In the genomic region with DNA sequence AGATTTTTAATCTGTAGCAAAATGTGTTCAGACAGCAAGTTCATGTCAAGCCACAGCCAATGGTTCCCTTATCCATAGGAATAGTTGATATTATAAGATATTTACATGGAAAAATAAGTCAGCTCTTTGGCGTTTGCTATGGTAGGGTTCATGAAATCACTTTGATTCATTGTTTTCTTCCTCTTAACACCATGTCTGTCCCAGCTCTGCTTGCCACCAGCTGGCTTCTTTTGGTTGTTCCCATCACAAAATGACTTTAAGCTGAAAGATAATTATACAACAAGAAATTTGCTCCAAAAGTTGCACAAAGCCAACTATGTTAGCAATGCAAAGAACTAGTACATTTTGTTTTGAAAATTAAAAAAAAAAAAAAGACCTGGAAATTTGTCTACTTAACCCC, we compare ENCODE assay signal across 28 mouse cellular contexts.
A peak's percentile ranks its signal among the peaks of the same experiment; 100 is the strongest.
DNase-seq lines count a peak whose midpoint lies in the region; ATAC-seq and TF ChIP-seq lines count a peak whose summit lies in the region.
"Had no signal": no experiment of that assay in that cellular context is flagged by ENCODE, and none has a peak within 500 bp of the region (broad histone marks: within the 10 kb centered on the region; RNA-seq: fewer than 3 reads in every experiment).

No protein-coding gene starts in this region.

- no peak for ATAC-seq in intestine, embryonic 14.5 days (replicated peaks; ENCODE audit: low FRiP score, low TSS enrichment, low read depth)
- ATAC-seq in intestine, postnatal 0 days: no peak
- no peak for ATAC-seq in kidney, postnatal 0 days (replicated peaks; ENCODE audit: low FRiP score, low read depth)
- ATAC-seq in lung, embryonic 16.5 days (ENCODE audit: low read depth): peak; percentile 92
- ATAC-seq in stomach, embryonic 15.5 days (ENCODE audit: insufficient read depth, low FRiP score, low read depth): no peak
- ATAC-seq: CD4-positive, CD25-positive, alpha-beta regulatory T cell, adult 4 months; forebrain, embryonic 15.5 days; liver, embryonic 12.5 days; liver, postnatal 0 days had no signal

- peak overlapping the region; percentile 38 for H3K27ac ChIP-seq in intestine, embryonic 14.5 days (ENCODE audit: low read depth)
- H3K27ac ChIP-seq in intestine, postnatal 0 days (ENCODE audit: low read depth, low read length): no peak overlapping the region
- H3K27ac ChIP-seq in kidney, postnatal 0 days: peak overlapping the region; percentile 50; the same call in 1 of the 2 replicates
- H3K27ac ChIP-seq in lung, embryonic 16.5 days (ENCODE audit: low read length): peak overlapping the region; percentile 93
- peak overlapping the region; percentile 64; the same call in 1 of the 2 replicates for H3K27ac ChIP-seq in stomach, embryonic 15.5 days
- H3K27ac ChIP-seq: embryonic facial prominence, embryonic 13.5 days; forebrain, embryonic 10.5 days; forebrain, embryonic 15.5 days; hindbrain, embryonic 13.5 days; layer of hippocampus, adult 2 months; liver, embryonic 12.5 days; neural tube, embryonic 12.5 days had no signal

- no peak overlapping the region for H3K4me2 ChIP-seq in intestine, embryonic 14.5 days (ENCODE audit: low read length)
- no peak overlapping the region for H3K4me2 ChIP-seq in intestine, postnatal 0 days (replicated peaks; ENCODE audit: low read depth)
- H3K4me2 ChIP-seq in kidney, postnatal 0 days (ENCODE audit: low read length): no peak overlapping the region
- no peak overlapping the region for H3K4me2 ChIP-seq in lung, embryonic 16.5 days (ENCODE audit: low read depth, low read length)
- no peak overlapping the region for H3K4me2 ChIP-seq in stomach, embryonic 15.5 days
- H3K4me2 ChIP-seq: embryonic facial prominence, embryonic 13.5 days; forebrain, embryonic 15.5 days; hindbrain, embryonic 13.5 days; liver, embryonic 12.5 days; midbrain, embryonic 11.5 days; neural tube, embryonic 12.5 days had no signal

- TF ChIP-seq POLR2A in lung, adult 2 months (IDR thresholded peaks at IDR 0.05; ENCODE audit: borderline replicate concordance, extremely low read depth, low read depth, low read length): no peak

- H3K4me1 ChIP-seq in intestine, embryonic 14.5 days (replicated peaks; ENCODE audit: control insufficient read depth, insufficient read depth, low read length): peaks cover 26% of the 10 kb centered on the region
- no peaks in the 10 kb centered on the region for H3K4me1 ChIP-seq in intestine, postnatal 0 days (replicated peaks; ENCODE audit: control insufficient read depth, insufficient read depth, low read length)
- H3K4me1 ChIP-seq in kidney, postnatal 0 days (replicated peaks; ENCODE audit: insufficient read depth, low read length): 0 out of 2 replicates have a peak, but pooled peaks cover 5% of the 10 kb centered on the region
- H3K4me1 ChIP-seq in lung, embryonic 16.5 days (replicated peaks; ENCODE audit: control insufficient read depth, insufficient read depth, low read length): peaks cover 7% of the 10 kb centered on the region; the same call in 1 of the 2 replicates
- H3K4me1 ChIP-seq in lung, adult 2 months (ENCODE audit: control insufficient read depth, insufficient read depth, low read length): no peaks in the 10 kb centered on the region; the same call in 1 of the 2 replicates
- H3K4me1 ChIP-seq in stomach, embryonic 15.5 days: peaks cover 11% of the 10 kb centered on the region
- H3K4me1 ChIP-seq: embryonic facial prominence, embryonic 13.5 days; forebrain, embryonic 15.5 days; hindbrain, embryonic 13.5 days; liver, embryonic 12.5 days; neural tube, embryonic 12.5 days had no signal

- TF ChIP-seq CTCF in intestine, postnatal 0 days (IDR thresholded peaks at IDR 0.05; ENCODE audit: low read depth): no peak
- TF ChIP-seq CTCF in kidney, postnatal 0 days (IDR thresholded peaks at IDR 0.05; ENCODE audit: low read depth): no peak
- TF ChIP-seq CTCF in lung, adult 2 months (IDR thresholded peaks at IDR 0.05; ENCODE audit: insufficient read depth, low read length): no peak

- H3K9me3 ChIP-seq in intestine, embryonic 14.5 days (ENCODE audit: control insufficient read depth, low read length): no peaks in the 10 kb centered on the region
- no peaks in the 10 kb centered on the region for H3K9me3 ChIP-seq in intestine, postnatal 0 days (ENCODE audit: control insufficient read depth)
- no peaks in the 10 kb centered on the region for H3K9me3 ChIP-seq in kidney, postnatal 0 days (replicated peaks; ENCODE audit: low read length)
- H3K9me3 ChIP-seq in lung, embryonic 16.5 days (ENCODE audit: control insufficient read depth, low read length): no peaks in the 10 kb centered on the region
- H3K9me3 ChIP-seq in stomach, embryonic 15.5 days: no peaks in the 10 kb centered on the region
- H3K9me3 ChIP-seq: embryonic facial prominence, embryonic 13.5 days; forebrain, embryonic 10.5 days; forebrain, embryonic 15.5 days; hindbrain, embryonic 13.5 days; liver, embryonic 12.5 days; neural tube, embryonic 12.5 days had no signal

- intact Hi-C loops in gastrocnemius, postnatal 14 days (cut with DNase I; ENCODE audit: low total_unique reads): no loop called here

- H3K4me3 ChIP-seq in intestine, embryonic 14.5 days (ENCODE audit: low read depth, low read length): no peak overlapping the region
- no peak overlapping the region for H3K4me3 ChIP-seq in intestine, postnatal 0 days (ENCODE audit: low read depth, low read length)
- no peak overlapping the region for H3K4me3 ChIP-seq in kidney, postnatal 0 days (replicated peaks; ENCODE audit: low read depth, low read length)
- no peak overlapping the region for H3K4me3 ChIP-seq in lung, embryonic 16.5 days (ENCODE audit: low read length)
- H3K4me3 ChIP-seq in lung, adult 2 months (replicated peaks; ENCODE audit: extremely low read depth, low read depth, low read length): no peak overlapping the region
- no peak overlapping the region for H3K4me3 ChIP-seq in stomach, embryonic 15.5 days (replicated peaks)
- H3K4me3 ChIP-seq: embryonic facial prominence, embryonic 13.5 days; forebrain, embryonic 10.5 days; forebrain, embryonic 15.5 days; hindbrain, embryonic 13.5 days; layer of hippocampus, adult 2 months; liver, embryonic 12.5 days; myocyte; neural tube, embryonic 12.5 days had no signal

- no peaks in the 10 kb centered on the region for H3K27me3 ChIP-seq in intestine, embryonic 14.5 days (replicated peaks; ENCODE audit: control insufficient read depth, insufficient read depth, low read length)
- H3K27me3 ChIP-seq in intestine, postnatal 0 days (replicated peaks; ENCODE audit: control insufficient read depth, insufficient read depth, low read length): no peaks in the 10 kb centered on the region
- no peaks in the 10 kb centered on the region for H3K27me3 ChIP-seq in kidney, postnatal 0 days (ENCODE audit: insufficient read depth, low read length)
- no peaks in the 10 kb centered on the region for H3K27me3 ChIP-seq in lung, embryonic 16.5 days (ENCODE audit: control insufficient read depth, insufficient read depth, low read depth, low read length)
- H3K27me3 ChIP-seq in stomach, embryonic 15.5 days (replicated peaks): no peaks in the 10 kb centered on the region
- H3K27me3 ChIP-seq: embryonic facial prominence, embryonic 13.5 days; forebrain, embryonic 15.5 days; hindbrain, embryonic 13.5 days; liver, embryonic 12.5 days; neural tube, embryonic 12.5 days had no signal

- no peak for DNase-seq in intestine, embryonic 14.5 days (ENCODE audit: low spot score)
- peak; percentile 74 for DNase-seq in kidney, postnatal 0 days (ENCODE audit: low spot score)
- DNase-seq in kidney, adult 11 months: no peak
- DNase-seq in lung, adult 2 months: no peak
- no peak for DNase-seq in gastrocnemius, postnatal 14 days
- DNase-seq: adrenal gland, postnatal 14 days; cerebellum, adult 18-20 months; cerebellum, postnatal 10 days; heart, postnatal 4 days; kidney, postnatal 25 days; layer of hippocampus, postnatal 36 days; left cerebral cortex, postnatal 4 days; liver, postnatal 0 days; right cerebral cortex, adult 18-20 months; spleen, adult 18-20 months had no signal

- 35% methylated on average over 1 of the region's 1 CpGs for WGBS in intestine, embryonic 14.5 days
- 66% methylated on average over 1 of the region's 1 CpGs for WGBS in intestine, postnatal 0 days
- 64% methylated on average over 1 of the region's 1 CpGs for WGBS in kidney, postnatal 0 days
- WGBS in lung, embryonic 16.5 days: 50% methylated on average over 1 of the region's 1 CpGs
- 63% methylated on average over 1 of the region's 1 CpGs for WGBS in lung, adult 2 months
- 47% methylated on average over 1 of the region's 1 CpGs for WGBS in stomach, embryonic 15.5 days

- no peak overlapping the region for H3K9ac ChIP-seq in intestine, embryonic 14.5 days (ENCODE audit: low read length)
- H3K9ac ChIP-seq in intestine, postnatal 0 days (ENCODE audit: low read depth, low read length): no peak overlapping the region
- no peak overlapping the region for H3K9ac ChIP-seq in kidney, postnatal 0 days (ENCODE audit: low read depth, low read length)
- no peak overlapping the region for H3K9ac ChIP-seq in lung, embryonic 16.5 days (ENCODE audit: low read length)
- no peak overlapping the region for H3K9ac ChIP-seq in stomach, embryonic 15.5 days
- H3K9ac ChIP-seq: embryonic facial prominence, embryonic 13.5 days; forebrain, embryonic 15.5 days; hindbrain, embryonic 13.5 days; liver, embryonic 12.5 days; liver, postnatal 0 days; neural tube, embryonic 12.5 days had no signal

- no peaks in the 10 kb centered on the region for H3K36me3 ChIP-seq in intestine, embryonic 14.5 days (ENCODE audit: control insufficient read depth, insufficient read depth, low read length)
- no peaks in the 10 kb centered on the region for H3K36me3 ChIP-seq in intestine, postnatal 0 days (ENCODE audit: control insufficient read depth, insufficient read depth)
- H3K36me3 ChIP-seq in kidney, postnatal 0 days (ENCODE audit: insufficient read depth, low read length): no peaks in the 10 kb centered on the region
- no peaks in the 10 kb centered on the region for H3K36me3 ChIP-seq in lung, embryonic 16.5 days (ENCODE audit: control insufficient read depth, insufficient read depth, low read length)
- H3K36me3 ChIP-seq in stomach, embryonic 15.5 days: no peaks in the 10 kb centered on the region
- H3K36me3 ChIP-seq: embryonic facial prominence, embryonic 13.5 days; forebrain, embryonic 10.5 days; forebrain, embryonic 15.5 days; hindbrain, embryonic 13.5 days; liver, embryonic 12.5 days; neural tube, embryonic 12.5 days had no signal
